Mouse (Mus musculus) sigmoid colon, adult 10 weeks (tissue): ENCODE results near the gene Ubl4b. TPM values are rescaled to one million over a fixed set of nuclear protein-coding genes. Genes with fewer than 3 reads are reported as not detected.

ENCODE experiments used
- polyA plus RNA-seq: library from polyadenylated mRNA; stranded (reverse); fragments of 350-450 nt; fragmentation: Illumina TruSeq; extraction: RNeasy Lipid Tissue Mini Kit (QIAGEN cat#74804); gene quantifications from one replicate; pipeline ENCODE4 v1.2.3, GENCODE M21; 2014; ENCODE audit warnings: low read depth, low replicate concordance

Gene Ubl4b
- polyA plus RNA-seq: not detected

GRCm38 (mm10) chr3:107554842-107555241 is at the start of gene Ubl4b:
Gene Ubl4b, minus strand, starts transcription at chr3:107555073.

GRCm38 (mm10) chr3:107594662-107595263 is 39.9 kb upstream of the Ubl4b start, which contains the start of gene Alx3:
Gene Alx3, plus strand, starts transcription at chr3:107595031.

DNA sequence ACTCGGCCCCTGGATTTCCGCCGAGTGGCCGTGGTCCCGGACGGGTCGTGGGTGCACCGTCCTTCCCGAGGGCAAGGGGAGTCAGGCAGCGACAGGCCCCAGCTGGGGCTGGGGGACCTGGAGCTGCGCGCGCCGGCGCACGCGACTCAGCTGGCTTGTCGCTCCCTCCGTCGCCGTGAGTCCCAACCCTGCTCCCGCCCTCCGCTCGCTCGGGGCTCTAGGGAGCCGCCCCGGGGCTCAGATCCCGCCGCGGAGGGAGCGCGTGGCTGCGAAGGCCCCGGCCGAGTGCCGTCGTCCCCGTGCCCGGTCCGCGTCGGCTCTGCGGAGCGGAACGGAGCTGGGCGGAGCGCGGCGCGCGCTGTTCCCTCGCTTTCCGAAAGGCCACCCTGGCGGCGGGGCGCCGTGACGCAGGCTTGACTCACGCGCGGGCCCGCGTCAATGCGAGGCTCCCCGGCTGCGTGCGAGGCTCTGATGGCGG is 37.2 kb downstream of the Ubl4b start, which contains the start of gene Slc6a17:
Slc6a17 (minus strand) TSS at position 388 of the 478 bp plus-strand sequence.

Other genes starting within 250 kb of the Ubl4b start
- 14.7 TPM for gene Rbm15, start 221.4 kb downstream of the Ubl4b start, polyA plus RNA-seq
- 0.16 TPM for gene Kcnc4, start 95.5 kb downstream of the Ubl4b start, polyA plus RNA-seq
- gene Slc6a17, start 37.1 kb downstream of the Ubl4b start, polyA plus RNA-seq: 3.7 TPM
- gene Alx3, start 40.0 kb upstream of the Ubl4b start, polyA plus RNA-seq: not detected
- gene Gm10961, start 76.2 kb upstream of the Ubl4b start, polyA plus RNA-seq: not detected
- 6.3 TPM for gene Strip1, start 76.6 kb upstream of the Ubl4b start, polyA plus RNA-seq
- 245 TPM for gene Ahcyl1, start 141.5 kb upstream of the Ubl4b start, polyA plus RNA-seq
- gene Csf1, start 205.4 kb upstream of the Ubl4b start, polyA plus RNA-seq: 12.6 TPM